Mouse (Mus musculus) lung, embryonic 15.5 days (tissue): Measurements from ENCODE around the gene Cxcl16. TPM values are rescaled to one million over a fixed set of nuclear protein-coding genes. Genes with fewer than 3 reads are reported as not detected.
"Not testable (repeated sequence)": the region's sequence is repeated elsewhere in the genome, so short reads cannot be mapped to it uniquely, and the experiment has no call there.

Source experiments
- ATAC-seq: fragments of 200-750 bp; cut with Nextera tagmentation; 2 replicates; pipeline ENCODE4 v1.8.0; 2017; ENCODE audit warnings: moderate number of reproducible peaks, borderline replicate concordance; ENCODE audit not compliant: low FRiP score, low TSS enrichment; ENCODE audit errors: extremely low read depth
- H3K27ac ChIP-seq: fragments of 300-500 bp; sonication (generic); 2 replicates; pipeline ENCODE4 v1.5.1; 2015; ENCODE audit warnings: moderate library complexity, mild to moderate bottlenecking, inconsistent platforms
- H3K27me3 ChIP-seq: fragments of 300-500 bp; sonication (generic); 2 replicates; pipeline ENCODE4 v1.6.1; 2015; ENCODE audit warnings: inconsistent platforms
- H3K36me3 ChIP-seq: fragments of 300-500 bp; sonication (generic); 2 replicates; pipeline ENCODE4 v1.6.1; 2015; ENCODE audit warnings: inconsistent platforms
- H3K4me1 ChIP-seq: fragments of 300-500 bp; sonication (generic); 2 replicates; pipeline ENCODE4 v1.6.1; 2015; ENCODE audit warnings: inconsistent platforms
- H3K4me2 ChIP-seq: fragments of 300-500 bp; sonication (generic); 2 replicates; pipeline ENCODE4 v1.6.1; 2015; ENCODE audit warnings: inconsistent platforms, mild to moderate bottlenecking, moderate library complexity
- H3K4me3 ChIP-seq: fragments of 300-500 bp; sonication (generic); 2 replicates; pipeline ENCODE4 v1.5.1; 2015; ENCODE audit warnings: mild to moderate bottlenecking, inconsistent platforms
- H3K9ac ChIP-seq: fragments of 300-500 bp; sonication (generic); 2 replicates; pipeline ENCODE4 v1.6.1; 2015; ENCODE audit warnings: inconsistent platforms
- H3K9me3 ChIP-seq: fragments of 300-500 bp; sonication (generic); 2 replicates; pipeline ENCODE4 v1.6.1; 2016; ENCODE audit warnings: inconsistent platforms
- WGBS: fragments of 180-500 bp; shearing (Covaris S2); methylation state at CpG from one replicate; pipeline ENCODE4 v1.1.7; 2015; 5-methylcytosine and 5-hydroxymethylcytosine counted together
- polyA plus RNA-seq: library from polyadenylated mRNA; unstranded; fragments of >200 nt; fragmentation: Nextera tagmentation; extraction: Ambion mirVana; gene quantifications from 2 replicates; pipeline ENCODE4 v1.2.1, GENCODE M21; 2015

The Cxcl16 gene
- polyA plus RNA-seq, 1 experiment from 2014 or later, result 7.3 TPM

GRCm38 (mm10) chr11:70474872-70475534 is 15.2 kb upstream of the Cxcl16 start:
- Histone ChIP-seq H3K27ac (no peak overlapping the region), H3K4me3 (no peak overlapping the region), H3K27me3 (no peaks in the 10 kb centered on the region), H3K4me2 (no peak overlapping the region; the same call in 1 of the 2 replicates), H3K36me3 (no peaks in the 10 kb centered on the region), H3K9ac (no peak overlapping the region), H3K4me1 (no peaks in the 10 kb centered on the region), H3K9me3 (no peaks in the 10 kb centered on the region)
- 47% methylated on average over 12 of the region's 12 CpGs for WGBS
- no peak for ATAC-seq

- H3K36me3 ChIP-seq, ATAC-seq, H3K9me3 ChIP-seq, H3K4me3 ChIP-seq, H3K27me3 ChIP-seq, H3K4me2 ChIP-seq, H3K9ac ChIP-seq, H3K27ac ChIP-seq: not testable (repeated sequence)
- WGBS, result 84% methylated on average over 5 of the region's 5 CpGs
- peaks cover 16% of the 10 kb centered on the region for H3K4me1 ChIP-seq
Observed at GRCm38 (mm10) chr11:70473291-70473690, 13.5 kb upstream of the Cxcl16 start.

GRCm38 (mm10) chr11:70472716-70473115 is 12.9 kb upstream of the Cxcl16 start:
- Histone ChIP-seq H3K36me3 (no peaks in the 10 kb centered on the region), H3K9me3 (no peaks in the 10 kb centered on the region), H3K9ac (no peak overlapping the region), H3K4me3 (no peak overlapping the region), H3K4me2 (no peak overlapping the region), H3K4me1 (peaks cover 17% of the 10 kb centered on the region), H3K27me3 (no peaks in the 10 kb centered on the region), H3K27ac (no peak overlapping the region)
- ATAC-seq, result no peak

GRCm38 (mm10) chr11:70469764-70470163 is 10.0 kb upstream of the Cxcl16 start:
- Histone ChIP-seq H3K9me3 (no peaks in the 10 kb centered on the region), H3K4me3 (no peak overlapping the region), H3K36me3 (no peaks in the 10 kb centered on the region), H3K9ac (no peak overlapping the region), H3K27me3 (no peaks in the 10 kb centered on the region), H3K27ac (no peak overlapping the region), H3K4me1 (peaks cover 36% of the 10 kb centered on the region), H3K4me2 (no peak overlapping the region)
- WGBS, result 79% methylated on average over 3 of the region's 3 CpGs
- ATAC-seq, result no peak

GRCm38 (mm10) chr11:70467902-70468619 is 8.3 kb upstream of the Cxcl16 start:
- H3K36me3 ChIP-seq, result no peaks in the 10 kb centered on the region
- H3K4me1 ChIP-seq, result peaks cover 36% of the 10 kb centered on the region
- 48% methylated on average over 5 of the region's 5 CpGs for WGBS
- H3K27ac ChIP-seq, result peak overlapping the region; percentile 56; the same call in 1 of the 2 replicates
- no peaks in the 10 kb centered on the region for H3K9me3 ChIP-seq
- no peak for ATAC-seq
- H3K4me2 ChIP-seq, result no peak overlapping the region
- no peak overlapping the region for H3K9ac ChIP-seq
- H3K27me3 ChIP-seq, result peaks cover 6% of the 10 kb centered on the region; the same call in 1 of the 2 replicates
- H3K4me3 ChIP-seq, result no peak overlapping the region

- H3K27ac ChIP-seq, result peak overlapping the region; percentile 19; the same call in 1 of the 2 replicates
Observed at GRCm38 (mm10) chr11:70465824-70466223, 6.0 kb upstream of the Cxcl16 start.

GRCm38 (mm10) chr11:70465211-70465610 is 5.4 kb upstream of the Cxcl16 start:
- H3K4me2 ChIP-seq, result peak overlapping the region; percentile 78
- H3K4me1 ChIP-seq, result peaks cover 36% of the 10 kb centered on the region
- no peaks in the 10 kb centered on the region for H3K9me3 ChIP-seq
- H3K4me3 ChIP-seq, result peak overlapping the region; percentile 33
- WGBS, result 29% methylated on average over 16 of the region's 16 CpGs
- no peak overlapping the region for H3K27ac ChIP-seq
- H3K36me3 ChIP-seq, result no peaks in the 10 kb centered on the region
- ATAC-seq, result peak; percentile 46; the same call in 1 of the 2 replicates
- H3K27me3 ChIP-seq, result peaks cover 16% of the 10 kb centered on the region; the same call in 1 of the 2 replicates
- peak overlapping the region; percentile 37; the same call in 1 of the 2 replicates for H3K9ac ChIP-seq

More at GRCm38 (mm10) chr11:70465824-70466223, 6.0 kb upstream of the Cxcl16 start:
- Histone ChIP-seq H3K36me3 (no peaks in the 10 kb centered on the region), H3K9me3 (no peaks in the 10 kb centered on the region), H3K4me1 (peaks cover 36% of the 10 kb centered on the region), H3K27me3 (peaks cover 10% of the 10 kb centered on the region; the same call in 1 of the 2 replicates), H3K4me2 (peak overlapping the region; percentile 78), H3K4me3 (peak overlapping the region; percentile 33), H3K9ac (peak overlapping the region; percentile 37; the same call in 1 of the 2 replicates)
- no peak for ATAC-seq
- 4% methylated on average over 23 of the region's 23 CpGs for WGBS

- no peaks in the 10 kb centered on the region for H3K9me3 ChIP-seq
- WGBS, result 72% methylated on average over 5 of the region's 5 CpGs
- H3K4me1 ChIP-seq, result peaks cover 28% of the 10 kb centered on the region
- H3K4me3 ChIP-seq, result no peak overlapping the region
- no peak overlapping the region for H3K27ac ChIP-seq
- no peak for ATAC-seq
- no peak overlapping the region for H3K4me2 ChIP-seq
- H3K9ac ChIP-seq, result no peak overlapping the region
- H3K27me3 ChIP-seq, result peaks cover 16% of the 10 kb centered on the region; the same call in 1 of the 2 replicates
- H3K36me3 ChIP-seq, result no peaks in the 10 kb centered on the region
Observed at GRCm38 (mm10) chr11:70463970-70464369, 4.2 kb upstream of the Cxcl16 start.

- H3K36me3 ChIP-seq, result no peaks in the 10 kb centered on the region
- H3K27ac ChIP-seq, result no peak within 1 kb of the TSS
- ATAC-seq, result no peak
Observed at GRCm38 (mm10) chr11:70458688-70459600, 840 bp downstream of the Cxcl16 start, which contains the start of gene Zmynd15. Gene Zmynd15, plus strand, starts transcription at chr11:70459433.

GRCm38 (mm10) chr11:70453261-70454044 is 6.3 kb downstream of the Cxcl16 start:
- Histone ChIP-seq H3K4me2 (0 out of 2 replicates have a peak overlapping the region, but pooled peaks have one; percentile 81), H3K9me3 (no peaks in the 10 kb centered on the region), H3K4me1 (peaks cover 17% of the 10 kb centered on the region), H3K4me3 (0 out of 2 replicates have a peak overlapping the region, but pooled peaks have one; percentile 75), H3K36me3 (no peaks in the 10 kb centered on the region), H3K27ac (no peak overlapping the region), H3K9ac (no peak overlapping the region), H3K27me3 (peaks cover under 1% of the 10 kb centered on the region; the same call in 1 of the 2 replicates)
- ATAC-seq, result no peak
- 84% methylated on average over 9 of the region's 9 CpGs for WGBS

More at GRCm38 (mm10) chr11:70458688-70459600, 840 bp downstream of the Cxcl16 start, which contains the start of gene Zmynd15:
- no peaks in the 10 kb centered on the region for H3K9me3 ChIP-seq
- H3K4me3 ChIP-seq, result peak within 1 kb of the TSS; percentile 67
- peaks cover 8% of the 10 kb centered on the region for H3K4me1 ChIP-seq
- H3K9ac ChIP-seq, result peak within 1 kb of the TSS; percentile 65
- WGBS, result 13% methylated on average over 32 of the region's 32 CpGs
- H3K4me2 ChIP-seq, result peak within 1 kb of the TSS; percentile 95
- peaks cover 20% of the 10 kb centered on the region; the same call in 1 of the 2 replicates for H3K27me3 ChIP-seq
